ENCODE assay signal across 7 mouse cellular contexts in genomic region chr7:34131959-34132354, GRCm38 (mm10). TPM values are rescaled to one million over a fixed set of nuclear protein-coding genes. Genes with fewer than 3 reads are reported as not detected.
DNase-seq lines count a peak whose midpoint lies in the region; ATAC-seq and TF ChIP-seq lines count a peak whose summit lies in the region.

No protein-coding gene starts in this region.

- H3K27ac ChIP-seq in lung, embryonic 14.5 days (ENCODE audit: low read depth): peak overlapping the region; percentile 91; the same call in 1 of the 2 replicates
- H3K27ac ChIP-seq in forebrain, embryonic 10.5 days: peak overlapping the region; percentile 95
- H3K27ac ChIP-seq in limb, embryonic 15.5 days: peak overlapping the region; percentile 89; the same call in 1 of the 2 replicates
- no peak overlapping the region for H3K27ac ChIP-seq in stomach, embryonic 16.5 days (ENCODE audit: low read length)

- peaks cover 7% of the 10 kb centered on the region for H3K4me1 ChIP-seq in lung, embryonic 14.5 days (ENCODE audit: insufficient read depth)
- H3K4me1 ChIP-seq in forebrain, embryonic 10.5 days: peaks cover 37% of the 10 kb centered on the region
- H3K4me1 ChIP-seq in limb, embryonic 15.5 days: peaks cover 28% of the 10 kb centered on the region
- H3K4me1 ChIP-seq in stomach, embryonic 16.5 days (ENCODE audit: control insufficient read depth, insufficient read depth, low read length): peaks cover 18% of the 10 kb centered on the region

- H3K4me2 ChIP-seq in lung, embryonic 14.5 days: peak overlapping the region; percentile 73
- H3K4me2 ChIP-seq in limb, embryonic 15.5 days: peak overlapping the region; percentile 67
- peak overlapping the region; percentile 68 for H3K4me2 ChIP-seq in stomach, embryonic 16.5 days (ENCODE audit: low read depth, low read length)

- no peak for TF ChIP-seq CTCF in lung, embryonic 14.5 days (IDR thresholded peaks at IDR 0.05; ENCODE audit: low read depth)

- peak overlapping the region; percentile 80 for H3K4me3 ChIP-seq in lung, embryonic 14.5 days (ENCODE audit: low read depth, low read length)
- H3K4me3 ChIP-seq in forebrain, embryonic 10.5 days: peak overlapping the region; percentile 79
- peak overlapping the region; percentile 92 for H3K4me3 ChIP-seq in limb, embryonic 15.5 days
- H3K4me3 ChIP-seq in stomach, embryonic 16.5 days (replicated peaks; ENCODE audit: low read length): peak overlapping the region; percentile 80

- H3K9ac ChIP-seq in lung, embryonic 14.5 days: peak overlapping the region; percentile 95
- H3K9ac ChIP-seq in limb, embryonic 15.5 days: peak overlapping the region; percentile 92
- H3K9ac ChIP-seq in stomach, embryonic 16.5 days (ENCODE audit: low read length): peak overlapping the region; percentile 95

- peaks cover 3% of the 10 kb centered on the region; the same call in 1 of the 2 replicates for H3K36me3 ChIP-seq in lung, embryonic 14.5 days (ENCODE audit: insufficient read depth)
- peaks cover 28% of the 10 kb centered on the region for H3K36me3 ChIP-seq in forebrain, embryonic 10.5 days (replicated peaks)
- H3K36me3 ChIP-seq in limb, embryonic 15.5 days: peaks cover 9% of the 10 kb centered on the region
- peaks cover 6% of the 10 kb centered on the region; the same call in 1 of the 2 replicates for H3K36me3 ChIP-seq in stomach, embryonic 16.5 days (ENCODE audit: control insufficient read depth, insufficient read depth, low read length)

- H3K27me3 ChIP-seq in lung, embryonic 14.5 days (ENCODE audit: insufficient read depth, low read length): no peaks in the 10 kb centered on the region
- H3K27me3 ChIP-seq in forebrain, embryonic 10.5 days (ENCODE audit: poor library complexity, severe bottlenecking): no peaks in the 10 kb centered on the region
- H3K27me3 ChIP-seq in limb, embryonic 15.5 days: no peaks in the 10 kb centered on the region
- no peaks in the 10 kb centered on the region for H3K27me3 ChIP-seq in stomach, embryonic 16.5 days (ENCODE audit: control insufficient read depth, insufficient read depth, low read length)

- WGBS in lung, embryonic 14.5 days: 6% methylated on average over 3 of the region's 3 CpGs
- 22% methylated on average over 3 of the region's 3 CpGs for WGBS in forebrain, embryonic 10.5 days
- 4% methylated on average over 3 of the region's 3 CpGs for WGBS in limb, embryonic 15.5 days
- WGBS in stomach, embryonic 16.5 days: 2% methylated on average over 3 of the region's 3 CpGs

- DNase-seq in lung, embryonic 14.5 days: peak; percentile 17
- DNase-seq in lung, postnatal 14 days: no peak
- no peak for DNase-seq in forebrain, embryonic 10.5 days (ENCODE audit: extremely low spot score, low spot score)
- DNase-seq in left cerebral cortex, postnatal 36 days (ENCODE audit: low spot score in 2 of 2): no peak
- no peak for DNase-seq in thymus, postnatal 10 days (ENCODE audit: low spot score in 2 of 2)

- ATAC-seq in lung, embryonic 14.5 days (ENCODE audit: insufficient read depth): no peak
- no peak for ATAC-seq in limb, embryonic 15.5 days (ENCODE audit: insufficient number of reproducible peaks, low FRiP score, low TSS enrichment, low read depth)
- ATAC-seq in stomach, embryonic 16.5 days (ENCODE audit: insufficient read depth, low FRiP score): no peak

- no peaks in the 10 kb centered on the region for H3K9me3 ChIP-seq in lung, embryonic 14.5 days (ENCODE audit: low read depth, low read length)
- H3K9me3 ChIP-seq in forebrain, embryonic 10.5 days: peaks cover 10% of the 10 kb centered on the region; the same call in 1 of the 2 replicates
- H3K9me3 ChIP-seq in limb, embryonic 15.5 days: no peaks in the 10 kb centered on the region
- H3K9me3 ChIP-seq in stomach, embryonic 16.5 days (replicated peaks; ENCODE audit: control insufficient read depth, low read length): no peaks in the 10 kb centered on the region; the same call in 1 of the 2 replicates

- intact Hi-C loops in left cerebral cortex, postnatal 36 days (cut with DNase I): no loop called here

RNA-seq across cellular contexts. Expression of gene Wtip, which starts 1.1 kb away (rescaled TPM):
- polyA plus RNA-seq in lung, embryonic 14.5 days (2014; fragmentation: Nextera tagmentation; extraction: Ambion mirVana): 7.1 and 10.1 TPM in 2 replicates
- 4.5 and 5.4 TPM in 2 replicates for polyA plus RNA-seq in forebrain, embryonic 10.5 days (2016; fragmentation: Nextera tagmentation; extraction: Ambion mirVana)
- polyA plus RNA-seq in limb, embryonic 15.5 days (2015; fragmentation: Nextera tagmentation; extraction: Ambion mirVana): 6.4 and 8.0 TPM in 2 replicates
- polyA plus RNA-seq in stomach, embryonic 16.5 days (2015; fragmentation: Nextera tagmentation; extraction: Ambion mirVana): 4.2 and 4.3 TPM in 2 replicates
- 10 to 100 TPM; 11.6 to 12.3 TPM for total RNA-seq in left cerebral cortex, postnatal 36 days (2021)

RNA-seq across cellular contexts. Expression of gene Scgb1b30, which starts 36.7 kb away (rescaled TPM):
- not detected in 2 replicates for polyA plus RNA-seq in lung, embryonic 14.5 days (2014; fragmentation: Nextera tagmentation; extraction: Ambion mirVana)
- polyA plus RNA-seq in forebrain, embryonic 10.5 days (2016; fragmentation: Nextera tagmentation; extraction: Ambion mirVana): not detected in 2 replicates
- not detected in 2 replicates for polyA plus RNA-seq in limb, embryonic 15.5 days (2015; fragmentation: Nextera tagmentation; extraction: Ambion mirVana)
- polyA plus RNA-seq in stomach, embryonic 16.5 days (2015; fragmentation: Nextera tagmentation; extraction: Ambion mirVana): not detected in 2 replicates
- not detected for total RNA-seq in left cerebral cortex, postnatal 36 days (2021)

RNA-seq across cellular contexts. Expression of gene Uba2, which starts 37.4 kb away (rescaled TPM):
- polyA plus RNA-seq in lung, embryonic 14.5 days (2014; fragmentation: Nextera tagmentation; extraction: Ambion mirVana): 229 and 231 TPM in 2 replicates
- polyA plus RNA-seq in forebrain, embryonic 10.5 days (2016; fragmentation: Nextera tagmentation; extraction: Ambion mirVana): 296 and 309 TPM in 2 replicates
- polyA plus RNA-seq in limb, embryonic 15.5 days (2015; fragmentation: Nextera tagmentation; extraction: Ambion mirVana): 186 and 190 TPM in 2 replicates
- 161 and 165 TPM in 2 replicates for polyA plus RNA-seq in stomach, embryonic 16.5 days (2015; fragmentation: Nextera tagmentation; extraction: Ambion mirVana)
- total RNA-seq in left cerebral cortex, postnatal 36 days (2021): 10 to 100 TPM; 88.9 to 89.2 TPM
